Mouse (Mus musculus) neural tube, embryonic 11.5 days (tissue): ENCODE measurements at regions not wholly inside any gene's neighbourhood (a gene's known extent, or its start where the extent isn't known, plus 50 kb on each side); places are given as distances from the start of the nearest gene placed in this dataset.
"Not testable (repeated sequence)": the region's sequence is repeated elsewhere in the genome, so short reads cannot be mapped to it uniquely, and the experiment has no call there.

Source experiments
- ATAC-seq: fragments of 200-750 bp; cut with Nextera tagmentation; 2 replicates; pipeline ENCODE4 v1.8.0; 2017; ENCODE audit warnings: moderate number of reproducible peaks, mild to moderate bottlenecking, moderate TSS enrichment, moderate library complexity; ENCODE audit not compliant: insufficient read depth, low FRiP score, low TSS enrichment
- DNase-seq: peaks from one replicate; pipeline ENCODE4 v3.0.0-alpha.2; 2015; ENCODE audit warnings: low spot score
- H3K27ac ChIP-seq: fragments of 300-500 bp; sonication (generic); 2 replicates; pipeline ENCODE4 v1.5.1; 2014; ENCODE audit warnings: low read depth, mild to moderate bottlenecking, low read length
- H3K27me3 ChIP-seq: fragments of 300-500 bp; sonication (generic); 2 replicates; pipeline ENCODE4 v1.6.1; 2014; ENCODE audit warnings: mild to moderate bottlenecking, low read length, mixed read lengths; ENCODE audit not compliant: control insufficient read depth, insufficient read depth
- H3K36me3 ChIP-seq: fragments of 300-500 bp; sonication (generic); 2 replicates; pipeline ENCODE4 v1.6.1; 2014; ENCODE audit warnings: mild to moderate bottlenecking, low read length, moderate library complexity, mixed read lengths; ENCODE audit not compliant: control insufficient read depth, insufficient read depth
- H3K4me1 ChIP-seq: fragments of 300-500 bp; sonication (generic); 2 replicates; pipeline ENCODE4 v1.6.1; 2014; ENCODE audit warnings: low read length, mixed read lengths; ENCODE audit not compliant: control insufficient read depth, insufficient read depth
- H3K4me2 ChIP-seq: fragments of 300-500 bp; sonication (generic); 2 replicates; pipeline ENCODE4 v1.6.1; 2014; ENCODE audit warnings: low read depth, mild to moderate bottlenecking, moderate library complexity
- H3K4me3 ChIP-seq: fragments of 300-500 bp; sonication (generic); 2 replicates; pipeline ENCODE4 v1.5.1; 2014; ENCODE audit warnings: low read depth, low read length
- H3K9ac ChIP-seq: fragments of 300-500 bp; sonication (generic); 2 replicates; pipeline ENCODE4 v1.6.1; 2014; ENCODE audit warnings: mild to moderate bottlenecking, low read length
- H3K9me3 ChIP-seq: fragments of 300-500 bp; sonication (generic); 2 replicates; pipeline ENCODE4 v1.6.1; 2016; ENCODE audit warnings: low read length; ENCODE audit not compliant: control insufficient read depth
- WGBS: fragments of 180-500 bp; shearing (Covaris S2); extraction: QIAGEN DNeasy Blood & Tissue Kit; methylation state at CpG from one replicate; pipeline ENCODE4 v1.1.7; 2014; 5-methylcytosine and 5-hydroxymethylcytosine counted together

DNA sequence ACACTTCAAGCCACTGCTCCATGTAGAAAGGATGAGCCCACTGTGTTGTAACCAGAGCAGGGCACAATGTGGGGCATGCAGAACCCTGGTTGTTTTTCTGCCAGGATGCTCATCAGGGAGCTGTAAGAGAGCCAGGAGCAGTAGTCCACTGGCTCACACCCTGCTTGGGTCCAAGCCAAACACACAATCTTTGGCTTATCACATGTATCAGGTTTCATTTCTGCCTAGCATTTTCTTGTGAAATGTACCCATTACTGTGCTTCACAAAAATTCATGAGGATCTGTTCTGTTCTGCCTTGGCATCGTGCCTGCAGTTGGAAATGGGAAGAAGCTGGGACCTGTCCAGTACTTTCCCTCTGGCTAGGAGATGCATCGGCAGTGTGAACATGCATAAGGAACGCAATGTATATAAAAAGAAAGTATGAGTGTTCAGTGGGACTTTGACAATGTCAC, 491.6 kb upstream of the Igfbp3 start:
- DNase-seq (no peak), ATAC-seq (no peak)
- H3K4me1 ChIP-seq = no peaks in the 10 kb centered on the region
- no peaks in the 10 kb centered on the region for H3K36me3 ChIP-seq
- no peak overlapping the region for H3K9ac ChIP-seq
- H3K4me3 ChIP-seq = no peak overlapping the region
- 89% methylated on average over 3 of the region's 3 CpGs for WGBS
- no peaks in the 10 kb centered on the region for H3K9me3 ChIP-seq
- H3K27me3 ChIP-seq = no peaks in the 10 kb centered on the region
- H3K27ac ChIP-seq = no peak overlapping the region
- H3K4me2 ChIP-seq = no peak overlapping the region

DNA sequence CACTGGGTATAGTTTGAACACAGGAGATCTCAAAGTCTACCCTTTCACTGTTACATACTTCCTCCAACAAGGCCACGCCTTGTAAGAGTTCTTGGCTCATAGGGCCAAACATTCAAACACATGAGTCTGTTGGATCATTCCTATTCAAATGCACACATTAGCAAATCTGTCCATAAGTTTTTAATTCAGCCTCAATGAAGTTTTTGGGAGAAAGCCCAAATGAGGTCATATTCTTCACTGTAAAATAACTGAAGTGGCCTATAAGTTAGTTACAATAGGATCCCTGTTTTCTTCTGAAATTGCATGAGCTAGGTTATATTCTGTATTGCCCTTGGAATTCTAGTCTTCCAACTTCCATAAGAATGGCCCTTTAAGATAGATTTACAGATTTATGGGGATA, 483.9 kb upstream of the Igfbp3 start:
- H3K27ac ChIP-seq = no peak overlapping the region

DNA sequence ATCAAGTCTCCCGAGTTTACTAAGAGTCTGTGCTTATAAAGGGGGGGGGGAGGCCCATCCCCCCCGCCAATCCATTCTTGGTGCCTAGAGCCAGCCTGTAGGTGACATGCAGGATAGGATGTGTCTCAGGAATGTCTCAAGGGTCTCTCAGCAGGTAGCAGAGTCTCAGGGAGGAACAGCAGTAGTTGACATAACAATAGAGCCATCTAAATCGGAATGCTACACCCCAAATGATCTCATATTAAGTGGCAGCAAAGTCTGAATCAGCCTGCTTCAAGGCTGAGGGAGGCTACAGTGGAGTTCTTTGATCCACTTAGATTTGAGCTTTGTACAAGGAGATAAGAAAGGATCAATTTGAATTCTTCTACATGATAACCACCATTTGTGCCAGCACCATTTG, 476.0 kb upstream of the Igfbp3 start:
- not testable (repeated sequence) for H3K36me3 ChIP-seq, H3K9me3 ChIP-seq, H3K27ac ChIP-seq, H3K4me2 ChIP-seq, H3K4me1 ChIP-seq, ATAC-seq, H3K9ac ChIP-seq, H3K27me3 ChIP-seq, DNase-seq, H3K4me3 ChIP-seq
- WGBS = 64% methylated on average over 3 of the region's 3 CpGs

More for the DNA sequence above, 483.9 kb upstream of the Igfbp3 start:
- DNase-seq (no peak), ATAC-seq (no peak)
- H3K4me2 ChIP-seq = no peak overlapping the region
- no peaks in the 10 kb centered on the region for H3K36me3 ChIP-seq
- no peaks in the 10 kb centered on the region for H3K4me1 ChIP-seq
- H3K9me3 ChIP-seq = no peaks in the 10 kb centered on the region
- 87% methylated on average over 1 of the region's 1 CpGs for WGBS
- no peak overlapping the region for H3K4me3 ChIP-seq
- H3K9ac ChIP-seq = no peak overlapping the region
- no peaks in the 10 kb centered on the region for H3K27me3 ChIP-seq

DNA sequence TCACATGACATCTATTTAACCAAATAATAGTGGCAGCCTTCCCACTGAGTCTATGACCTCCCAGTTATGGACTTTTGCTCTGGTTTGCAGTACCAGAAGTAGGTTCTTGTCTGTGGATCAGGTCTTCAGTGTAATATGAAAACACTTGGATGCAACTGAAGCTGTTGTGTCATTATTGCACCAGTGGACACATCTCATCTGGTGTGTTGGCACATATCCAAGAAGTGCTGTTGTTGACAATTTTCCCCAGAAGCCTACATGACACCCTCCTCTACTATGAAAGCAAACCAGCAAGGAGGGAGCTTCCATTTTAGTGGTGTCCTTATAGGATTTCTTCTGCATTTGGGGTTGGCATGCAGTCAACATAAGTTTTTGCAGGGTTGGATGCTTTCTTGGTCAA, 459.1 kb upstream of the Igfbp3 start:
- Histone ChIP-seq H3K36me3 (no peaks in the 10 kb centered on the region), H3K9ac (no peak overlapping the region), H3K4me1 (no peaks in the 10 kb centered on the region), H3K27ac (no peak overlapping the region), H3K4me2 (no peak overlapping the region), H3K4me3 (no peak overlapping the region), H3K9me3 (no peaks in the 10 kb centered on the region), H3K27me3 (no peaks in the 10 kb centered on the region)
- DNase-seq (no peak), ATAC-seq (no peak)

DNA sequence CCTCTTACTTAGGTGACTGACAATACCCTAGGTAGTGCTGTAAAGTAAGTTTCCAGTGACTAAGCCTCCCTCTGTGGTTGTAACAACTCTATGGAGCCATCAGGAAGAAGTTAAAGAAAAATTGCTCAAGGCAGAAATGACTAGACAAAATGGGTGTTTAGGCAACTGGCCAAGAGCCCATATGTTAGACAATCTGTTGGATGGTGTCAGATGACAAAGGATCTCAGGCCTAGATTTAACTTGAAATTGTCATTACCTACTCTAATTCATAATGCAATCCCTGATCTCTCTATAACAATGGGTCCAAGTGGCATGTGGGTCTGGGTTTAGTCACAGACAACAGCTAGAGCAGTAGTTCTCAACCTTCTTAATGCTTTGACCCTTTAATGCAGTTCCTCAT, 416.9 kb upstream of the Igfbp3 start:
- Histone ChIP-seq H3K27me3 (no peaks in the 10 kb centered on the region), H3K9ac (no peak overlapping the region), H3K4me1 (no peaks in the 10 kb centered on the region), H3K4me2 (no peak overlapping the region), H3K27ac (no peak overlapping the region), H3K36me3 (no peaks in the 10 kb centered on the region), H3K9me3 (no peaks in the 10 kb centered on the region), H3K4me3 (no peak overlapping the region)
- no peak for ATAC-seq
- no peak for DNase-seq

DNA sequence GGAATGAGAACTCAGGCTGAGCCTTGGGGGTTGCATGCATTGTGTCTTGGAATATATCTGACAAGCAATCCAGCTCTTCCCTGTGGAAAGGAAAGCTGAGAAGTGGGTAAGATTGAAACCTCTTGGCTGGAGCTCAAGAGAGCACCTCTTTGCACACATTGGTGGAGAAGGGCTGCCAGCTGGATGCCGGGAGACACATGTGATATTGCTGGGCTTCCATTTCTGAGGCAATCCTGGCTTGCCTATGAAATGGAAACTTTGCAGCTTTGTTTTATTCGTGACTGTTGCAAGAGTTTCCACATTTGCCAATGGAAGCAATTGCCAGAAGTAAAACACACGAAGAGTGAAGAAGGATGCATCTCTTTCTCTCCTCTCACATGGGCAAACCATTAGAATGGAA, 411.5 kb upstream of the Igfbp3 start:
- H3K27me3 ChIP-seq = no peaks in the 10 kb centered on the region
- WGBS = 79% methylated on average over 3 of the region's 3 CpGs
- no peak overlapping the region for H3K4me2 ChIP-seq
- no peak overlapping the region for H3K4me3 ChIP-seq
- ATAC-seq (no peak), DNase-seq (no peak)
- no peaks in the 10 kb centered on the region for H3K9me3 ChIP-seq
- H3K27ac ChIP-seq = no peak overlapping the region
- no peaks in the 10 kb centered on the region for H3K36me3 ChIP-seq
- H3K9ac ChIP-seq = no peak overlapping the region
- no peaks in the 10 kb centered on the region for H3K4me1 ChIP-seq

DNA sequence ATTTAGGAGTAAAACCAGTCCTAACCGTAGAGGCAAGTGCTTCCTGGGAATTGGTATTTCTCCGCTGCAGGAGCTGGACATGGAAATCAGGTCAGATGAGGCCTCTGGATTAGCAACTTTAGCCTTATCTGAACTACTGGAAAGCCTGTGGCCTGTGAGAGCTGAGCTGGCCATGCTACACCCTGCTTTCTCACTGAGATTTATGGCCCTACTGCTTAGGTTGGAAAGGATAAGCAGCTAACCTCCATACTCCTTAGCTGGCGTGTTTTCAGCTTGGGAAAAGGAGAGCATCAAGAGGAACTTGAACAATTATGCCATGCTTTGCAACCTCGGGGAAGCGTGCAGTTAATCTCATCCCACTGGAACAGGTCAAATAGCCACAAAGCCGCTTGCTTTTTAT, 406.6 kb upstream of the Igfbp3 start:
- no peaks in the 10 kb centered on the region for H3K36me3 ChIP-seq
- no peaks in the 10 kb centered on the region for H3K9me3 ChIP-seq
- WGBS = 78% methylated on average over 6 of the region's 6 CpGs
- ATAC-seq = no peak
- no peak overlapping the region for H3K9ac ChIP-seq
- H3K27me3 ChIP-seq = no peaks in the 10 kb centered on the region
- no peak overlapping the region for H3K4me2 ChIP-seq
- no peak for DNase-seq
- no peak overlapping the region for H3K4me3 ChIP-seq
- H3K4me1 ChIP-seq = no peaks in the 10 kb centered on the region
- no peak overlapping the region for H3K27ac ChIP-seq

DNA sequence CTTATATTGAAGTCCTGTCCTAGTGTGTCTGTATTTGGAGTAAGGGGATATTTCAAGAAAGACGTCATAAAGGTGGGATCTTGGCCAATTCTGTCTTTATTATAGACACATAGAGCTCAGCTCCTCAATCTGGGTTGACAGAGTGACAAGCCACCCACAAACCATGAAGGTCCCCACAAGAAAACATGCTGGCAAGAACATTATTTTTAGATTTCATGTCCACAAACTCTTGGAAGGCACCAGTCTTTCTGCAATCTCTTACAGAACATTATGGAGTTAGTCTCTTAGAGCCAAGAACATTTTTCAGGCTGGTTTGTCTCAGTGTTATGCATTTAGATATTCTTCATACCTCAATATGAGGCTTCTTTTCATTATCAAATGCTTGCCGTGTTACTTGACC, 397.0 kb upstream of the Igfbp3 start:
- H3K27me3 ChIP-seq = no peaks in the 10 kb centered on the region
- H3K4me3 ChIP-seq = no peak overlapping the region
- no peaks in the 10 kb centered on the region for H3K36me3 ChIP-seq
- no peaks in the 10 kb centered on the region for H3K9me3 ChIP-seq
- H3K4me2 ChIP-seq = no peak overlapping the region
- no peaks in the 10 kb centered on the region for H3K4me1 ChIP-seq
- DNase-seq (no peak), ATAC-seq (no peak)
- no peak overlapping the region for H3K9ac ChIP-seq
- H3K27ac ChIP-seq = no peak overlapping the region
- WGBS = 81% methylated on average over 2 of the region's 2 CpGs

DNA sequence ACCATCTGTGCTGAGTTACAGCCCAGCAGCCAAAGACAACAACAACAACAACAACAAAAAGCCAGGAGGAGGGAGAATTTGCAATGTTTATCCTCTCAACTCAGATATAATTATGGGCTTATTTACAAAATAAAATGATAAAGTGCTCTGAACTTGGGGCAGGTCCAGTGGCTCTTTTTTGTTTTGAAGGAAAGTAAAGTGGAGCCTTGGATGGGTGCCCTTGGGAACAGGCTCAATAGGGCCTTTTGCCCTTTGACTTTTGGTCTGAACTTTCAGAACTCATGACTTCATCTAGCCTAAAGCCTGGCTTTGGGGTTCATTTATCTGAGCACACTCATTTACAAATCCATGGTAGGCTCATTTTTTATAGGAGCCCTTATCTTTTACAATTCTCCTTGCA, 396.2 kb upstream of the Igfbp3 start:
- H3K27me3 ChIP-seq = no peaks in the 10 kb centered on the region
- H3K27ac ChIP-seq = no peak overlapping the region
- ATAC-seq (no peak), DNase-seq (no peak)
- no peaks in the 10 kb centered on the region for H3K36me3 ChIP-seq
- H3K4me1 ChIP-seq = no peaks in the 10 kb centered on the region
- H3K4me2 ChIP-seq = no peak overlapping the region
- H3K9ac ChIP-seq = no peak overlapping the region
- no peaks in the 10 kb centered on the region for H3K9me3 ChIP-seq
- no peak overlapping the region for H3K4me3 ChIP-seq
